Mouse (Mus musculus): ENCODE data around the gene Ell. TPM values are rescaled to one million over a fixed set of nuclear protein-coding genes. Genes with fewer than 3 reads are reported as not detected.

The Ell gene
- polyA plus RNA-seq (2015; fragmentation: Nextera tagmentation; extraction: Ambion mirVana): 17.8 and 18.0 TPM in 2 replicates

DNA sequence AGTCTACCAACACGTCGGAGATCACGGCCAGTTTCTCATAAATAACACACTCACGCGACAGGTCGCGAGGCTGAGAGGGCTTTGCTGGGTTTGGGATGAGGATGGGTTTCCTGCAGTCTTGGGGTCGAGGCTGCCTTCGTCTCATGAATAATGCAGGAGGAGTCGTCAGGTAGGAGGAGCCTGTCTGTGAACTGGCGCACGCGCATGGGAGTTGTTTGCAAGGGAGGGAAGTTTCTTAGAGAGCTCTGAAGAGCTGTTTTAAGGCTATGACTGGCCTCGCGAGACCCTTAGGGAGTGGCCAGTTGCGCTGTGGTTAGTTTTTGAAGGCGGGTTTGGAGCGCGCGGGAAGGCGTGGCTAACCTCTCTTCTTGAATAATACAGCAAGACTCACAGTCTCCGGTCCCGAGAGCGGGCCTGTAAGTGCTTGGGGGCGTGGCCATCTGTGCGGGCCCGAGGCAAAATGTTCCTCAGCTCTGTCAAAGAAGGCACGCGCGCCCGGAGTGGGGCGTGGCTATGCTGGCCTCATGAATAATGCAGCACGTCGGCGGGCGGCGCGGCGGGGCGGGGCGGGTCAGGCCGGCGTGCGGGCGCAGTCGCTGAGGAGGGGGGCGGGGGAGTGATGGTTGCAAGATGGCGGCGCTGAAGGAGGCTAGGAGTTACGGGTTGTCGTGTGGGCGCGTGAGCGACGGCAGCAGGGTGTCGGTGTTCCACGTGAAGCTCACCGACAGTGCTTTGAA is at the start of gene Ell:
Gene Ell (plus strand): TSS at position 381 of the 737 bp plus-strand sequence.
- H3K27me3 ChIP-seq: no peaks in the 10 kb centered on the region
- H3K27ac ChIP-seq: peak within 1 kb of the TSS; percentile 91
- under 1% methylated on average over 57 of the region's 58 CpGs for WGBS
- peaks cover 41% of the 10 kb centered on the region for H3K4me1 ChIP-seq (replicated peaks)
- H3K4me3 ChIP-seq (replicated peaks): peak within 1 kb of the TSS; percentile 84
- peak within 1 kb of the TSS; percentile 88 for H3K9ac ChIP-seq (replicated peaks)
- H3K4me2 ChIP-seq (replicated peaks): peak within 1 kb of the TSS; percentile 80
- ATAC-seq: peak; percentile 85
- H3K9me3 ChIP-seq: no peaks in the 10 kb centered on the region
- H3K36me3 ChIP-seq: peaks cover 28% of the 10 kb centered on the region

DNA sequence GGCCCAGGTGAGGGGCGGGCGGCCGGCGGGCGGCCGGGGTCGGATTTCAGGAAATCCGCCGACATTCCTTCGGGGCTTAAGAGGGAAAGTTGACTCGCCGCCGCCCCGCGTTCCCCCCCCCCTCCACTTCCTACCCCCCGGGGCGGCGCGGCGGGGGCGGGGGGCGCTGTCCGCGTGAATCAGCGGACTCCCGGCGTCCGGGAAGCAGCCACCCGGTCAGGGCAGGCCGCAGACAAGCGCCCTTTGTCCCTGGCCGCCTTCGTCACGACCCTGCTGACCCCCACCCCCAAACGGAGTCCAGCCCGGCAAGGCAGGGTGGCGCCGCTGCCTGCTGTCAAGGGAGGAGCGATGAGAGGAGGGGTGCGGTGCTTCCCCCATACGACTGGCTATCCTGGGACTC is 49.7 kb upstream of the Ell start:
- Histone ChIP-seq H3K4me3 (replicated peaks) (peak overlapping the region; percentile 7), H3K27ac (no peak overlapping the region), H3K4me1 (replicated peaks) (peaks cover 57% of the 10 kb centered on the region), H3K9ac (replicated peaks) (0 out of 2 replicates have a peak overlapping the region, but pooled peaks have one; percentile 28), H3K36me3 (peaks cover 4% of the 10 kb centered on the region; the same call in 1 of the 2 replicates), H3K9me3 (no peaks in the 10 kb centered on the region), H3K27me3 (peaks cover 98% of the 10 kb centered on the region), H3K4me2 (replicated peaks) (peak overlapping the region; percentile 33)
- ATAC-seq: no peak
- under 1% methylated on average over 28 of the region's 41 CpGs for WGBS

DNA sequence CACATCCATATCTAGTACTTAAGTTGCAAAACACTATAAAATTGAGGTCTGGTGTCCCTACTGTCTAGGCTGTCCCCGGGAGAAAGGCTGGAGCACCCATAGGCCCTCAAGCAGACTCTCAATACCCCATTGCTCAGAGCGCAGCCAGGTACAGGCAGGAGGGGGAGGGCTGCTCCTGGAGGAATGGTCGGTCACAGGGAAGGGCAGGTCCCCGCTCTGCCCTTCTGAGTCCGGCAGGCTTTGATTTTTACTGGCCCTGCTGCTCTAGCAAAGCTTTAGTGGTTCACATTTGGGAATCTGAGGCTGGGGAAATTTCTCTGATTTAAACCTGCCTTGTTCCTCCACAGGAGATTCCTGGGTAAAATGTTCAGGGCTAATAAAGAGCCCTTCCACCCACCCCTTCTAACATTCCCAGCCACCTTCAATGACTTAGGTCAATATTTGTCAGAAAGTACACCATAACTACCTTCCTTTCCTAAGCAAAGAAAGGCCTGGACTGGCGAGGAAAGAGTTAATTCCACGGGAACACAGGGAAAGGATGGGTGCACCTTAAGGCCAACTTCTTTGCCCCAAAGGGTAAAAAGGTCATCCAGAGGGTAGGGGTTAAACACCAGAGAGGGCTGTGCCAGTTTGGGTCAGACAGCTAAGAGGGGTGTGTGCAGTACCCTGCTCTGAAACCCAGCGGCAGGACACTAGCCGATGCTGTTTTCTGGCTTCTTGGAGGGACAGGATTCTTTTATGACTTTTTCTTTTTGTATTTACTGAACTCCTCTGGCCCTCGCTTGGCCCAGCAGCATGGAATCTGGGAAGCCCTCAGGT is 49.0 kb upstream of the Ell start:
- Histone ChIP-seq H3K4me2 (replicated peaks) (no peak overlapping the region), H3K27me3 (peaks cover 98% of the 10 kb centered on the region), H3K9ac (replicated peaks) (no peak overlapping the region), H3K36me3 (no peaks in the 10 kb centered on the region), H3K27ac (no peak overlapping the region), H3K4me3 (replicated peaks) (no peak overlapping the region), H3K9me3 (no peaks in the 10 kb centered on the region), H3K4me1 (replicated peaks) (peaks cover 64% of the 10 kb centered on the region)
- ATAC-seq: no peak
- WGBS: 8% methylated on average over 10 of the region's 10 CpGs

DNA sequence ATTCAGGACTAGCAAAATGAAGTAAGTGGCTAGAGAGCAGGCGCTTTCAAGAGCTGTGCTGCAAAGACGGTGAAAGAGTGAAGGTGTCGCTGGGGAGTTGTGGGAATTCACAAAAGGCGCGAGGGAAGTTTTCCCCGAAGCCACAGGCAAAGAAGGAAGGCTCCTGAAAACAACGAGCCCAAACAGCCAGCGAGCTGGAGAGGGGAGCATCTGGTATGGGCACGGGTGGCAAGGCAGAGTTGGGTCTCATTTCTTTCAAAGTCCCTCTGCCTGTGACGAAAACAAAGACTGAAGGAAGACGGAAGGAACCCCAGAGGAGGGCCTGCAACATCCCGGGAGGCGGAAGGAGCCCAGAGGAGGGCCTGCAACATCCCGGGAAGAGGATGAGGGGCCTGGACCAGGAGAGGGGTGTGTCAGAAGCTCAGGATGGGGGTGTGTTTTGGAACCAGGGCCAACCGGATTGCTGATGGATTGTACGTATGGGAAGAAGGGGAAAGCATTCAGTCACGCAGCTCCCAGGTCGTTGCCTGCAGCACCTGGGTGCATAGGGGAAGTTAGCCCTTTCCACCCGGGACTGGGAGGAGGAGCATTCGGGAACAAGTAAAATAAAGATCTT is 48.3 kb upstream of the Ell start:
- H3K27ac ChIP-seq: no peak overlapping the region
- ATAC-seq: no peak
- H3K36me3 ChIP-seq: no peaks in the 10 kb centered on the region
- peaks cover 68% of the 10 kb centered on the region for H3K4me1 ChIP-seq (replicated peaks)
- no peak overlapping the region; the same call in 1 of the 2 replicates for H3K9ac ChIP-seq (replicated peaks)
- H3K4me2 ChIP-seq (replicated peaks): no peak overlapping the region
- peaks cover 98% of the 10 kb centered on the region for H3K27me3 ChIP-seq
- WGBS: 2% methylated on average over 20 of the region's 20 CpGs
- H3K4me3 ChIP-seq (replicated peaks): no peak overlapping the region
- H3K9me3 ChIP-seq: no peaks in the 10 kb centered on the region

DNA sequence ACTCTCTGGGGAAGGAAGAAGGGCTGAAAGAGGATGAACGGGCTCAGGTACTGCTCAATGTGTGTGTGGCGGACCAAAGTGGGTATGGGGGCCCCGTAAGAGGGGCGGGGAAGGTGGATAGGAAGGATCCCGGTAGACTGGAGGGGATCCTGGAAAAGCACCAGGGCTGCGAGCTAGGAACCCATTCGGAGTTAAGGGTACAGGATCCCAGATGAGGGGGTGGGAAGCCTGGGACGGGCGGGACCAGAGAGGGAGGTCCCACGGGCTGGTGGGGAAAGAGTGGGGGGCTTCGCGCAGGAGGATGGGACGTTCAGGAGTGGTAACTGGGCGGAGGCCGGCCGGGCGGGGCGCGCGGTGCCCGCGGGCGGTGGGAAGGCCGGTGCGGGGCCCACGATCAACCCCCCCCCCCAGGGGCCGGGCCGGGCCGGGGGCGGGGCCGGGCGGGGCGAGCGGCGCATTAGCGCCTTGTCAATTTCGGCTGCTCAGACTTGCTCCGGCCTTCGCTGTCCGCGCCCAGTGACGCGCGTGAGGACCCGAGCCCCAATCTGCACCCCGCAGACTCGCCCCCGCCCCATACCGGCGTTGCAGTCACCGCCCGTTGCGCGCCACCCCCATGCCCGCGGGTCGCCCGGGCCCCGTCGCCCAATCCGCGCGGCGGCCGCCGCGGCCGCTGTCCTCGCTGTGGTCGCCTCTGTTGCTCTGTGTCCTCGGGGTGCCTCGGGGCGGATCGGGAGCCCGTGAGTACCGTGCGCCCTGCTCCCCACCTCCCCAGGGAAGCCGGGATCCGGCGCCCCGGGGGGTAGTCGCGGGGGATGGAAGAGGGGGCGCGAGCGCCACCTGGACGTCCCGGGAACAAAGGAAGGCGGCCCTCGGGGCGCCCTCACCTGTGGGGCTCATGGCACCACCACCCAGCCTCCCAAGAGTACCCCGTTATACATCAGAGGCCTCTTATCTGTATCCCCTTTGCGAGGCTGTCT is 46.3 kb upstream of the Ell start, which contains the start of gene Crlf1:
Gene Crlf1 (plus strand): TSS at position 495 of the 977 bp plus-strand sequence.
- peaks cover 57% of the 10 kb centered on the region for H3K4me1 ChIP-seq (replicated peaks)
- WGBS: under 1% methylated on average over 78 of the region's 93 CpGs
- peak; percentile 28; the same call in 1 of the 2 replicates for ATAC-seq

DNA sequence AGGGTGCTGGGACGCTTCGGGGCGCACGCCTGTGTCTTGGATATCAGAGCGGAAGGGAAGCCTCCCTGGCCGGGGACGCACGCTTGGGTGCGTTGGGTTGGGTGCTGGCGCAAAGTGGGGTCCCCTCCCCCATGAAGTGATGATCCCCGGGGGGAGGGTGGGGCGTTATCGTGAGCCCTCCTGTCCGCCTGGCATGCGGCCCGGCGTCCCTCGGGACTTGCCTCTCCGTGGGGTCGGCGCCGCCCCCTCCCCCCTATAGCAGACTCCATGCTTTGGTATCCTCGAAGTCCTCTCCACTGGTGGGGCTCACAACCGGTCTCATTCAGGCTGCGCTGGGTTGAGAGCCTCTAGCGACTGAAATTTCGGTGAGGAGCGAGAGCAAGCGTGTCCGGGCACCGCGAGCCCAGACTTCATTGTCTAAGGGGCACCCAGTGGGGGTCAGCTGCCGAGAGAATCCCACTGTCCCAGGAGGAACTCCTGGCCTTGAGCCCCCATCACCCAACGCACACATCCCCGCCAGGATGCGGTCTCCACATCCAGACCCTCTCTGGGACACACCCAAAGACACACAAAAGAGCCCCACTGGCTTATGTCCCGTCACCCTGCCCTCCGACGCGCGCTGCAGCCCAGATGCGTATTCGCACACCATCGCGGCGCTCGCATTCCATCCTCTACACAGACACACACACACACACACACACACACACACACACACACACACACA is 45.4 kb upstream of the Ell start:
- H3K9me3 ChIP-seq: no peaks in the 10 kb centered on the region
- WGBS: 1% methylated on average over 47 of the region's 47 CpGs
- H3K4me2 ChIP-seq (replicated peaks): peak overlapping the region; percentile 57
- H3K27me3 ChIP-seq: peaks cover 100% of the 10 kb centered on the region
- H3K36me3 ChIP-seq: no peaks in the 10 kb centered on the region
- peak overlapping the region; percentile 35 for H3K4me3 ChIP-seq (replicated peaks)
- no peak overlapping the region for H3K27ac ChIP-seq
- no peak overlapping the region for H3K9ac ChIP-seq (replicated peaks)
- peaks cover 48% of the 10 kb centered on the region for H3K4me1 ChIP-seq (replicated peaks)
- 0 out of 2 replicates have a peak, but pooled peaks have one; percentile 17 for ATAC-seq

More for the DNA sequence above, 46.3 kb upstream of the Ell start, which contains the start of gene Crlf1:
- Histone ChIP-seq H3K4me2 (replicated peaks) (peak within 1 kb of the TSS; percentile 57), H3K4me3 (replicated peaks) (peak within 1 kb of the TSS; percentile 35), H3K27ac (no peak within 1 kb of the TSS), H3K9ac (replicated peaks) (peak within 1 kb of the TSS; percentile 44; the same call in 1 of the 2 replicates), H3K27me3 (peaks cover 100% of the 10 kb centered on the region), H3K36me3 (no peaks in the 10 kb centered on the region), H3K9me3 (no peaks in the 10 kb centered on the region)

DNA sequence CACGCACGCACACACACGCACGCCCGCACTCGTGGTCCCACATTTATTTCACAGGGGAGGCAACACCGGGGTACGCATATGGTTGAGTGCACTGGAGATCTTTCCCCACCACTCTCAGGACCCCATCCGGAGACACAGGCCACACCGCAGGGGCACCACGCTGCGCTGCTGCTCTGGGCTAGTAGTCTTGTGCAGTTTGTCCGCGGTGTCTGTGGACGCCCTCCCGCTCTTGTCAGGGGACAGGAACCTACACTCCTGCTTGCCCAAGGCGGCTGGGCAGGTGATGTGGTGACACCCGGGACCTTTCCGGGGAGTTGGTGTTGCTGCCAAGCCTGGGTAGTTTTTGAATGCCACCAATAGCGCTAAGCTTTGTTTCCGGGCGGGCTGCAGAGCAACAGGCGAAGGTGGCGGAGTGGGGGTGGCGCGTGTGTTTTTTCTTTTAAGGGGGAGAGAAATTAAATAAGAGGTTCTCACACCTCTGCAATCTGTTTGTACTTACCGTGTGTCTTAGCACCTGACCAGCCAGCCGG is 44.8 kb upstream of the Ell start:
- WGBS: 2% methylated on average over 28 of the region's 28 CpGs
- H3K9me3 ChIP-seq: no peaks in the 10 kb centered on the region

DNA sequence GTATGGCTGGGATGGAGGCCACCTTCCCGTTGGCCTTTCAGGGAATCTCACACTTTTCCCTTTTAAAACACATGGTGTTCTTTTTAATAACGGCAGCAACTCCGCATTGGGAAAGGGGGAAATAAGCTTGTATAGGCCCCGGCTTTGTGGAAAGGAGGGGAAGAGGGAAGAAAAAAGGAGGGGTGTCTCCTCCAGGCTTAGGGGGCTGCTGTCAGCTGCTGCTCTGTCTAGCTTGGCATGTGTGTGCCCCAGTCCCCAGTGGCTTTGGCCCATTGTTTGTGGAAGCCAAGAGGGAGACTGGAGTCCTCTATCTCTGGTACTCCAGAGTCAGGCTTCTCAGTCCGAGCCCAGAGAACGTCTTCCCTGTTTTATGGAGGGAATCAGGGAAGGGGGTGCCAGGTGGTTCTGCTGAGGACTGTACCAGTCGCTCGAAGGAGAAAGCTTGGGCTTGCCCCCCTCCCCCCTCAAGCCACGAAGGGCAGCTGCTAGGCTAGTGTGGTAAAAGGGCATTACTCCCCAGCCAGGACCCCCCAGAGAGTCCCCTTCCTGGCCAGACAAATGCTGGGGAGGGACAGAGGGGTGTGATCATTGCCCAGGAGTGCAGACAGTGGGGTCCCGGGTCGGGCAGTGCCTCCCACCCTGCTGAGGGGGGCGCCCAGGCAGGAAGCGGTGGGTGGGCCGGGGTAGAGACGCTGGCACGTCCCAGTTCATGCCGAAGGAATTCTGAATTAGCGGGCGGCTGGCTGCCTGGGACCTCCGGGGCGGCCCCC is 44.1 kb upstream of the Ell start:
- Histone ChIP-seq H3K4me2 (replicated peaks) (peak overlapping the region; percentile 31), H3K27me3 (peaks cover 100% of the 10 kb centered on the region), H3K27ac (no peak overlapping the region), H3K36me3 (no peaks in the 10 kb centered on the region), H3K9ac (replicated peaks) (no peak overlapping the region), H3K4me3 (replicated peaks) (no peak overlapping the region; the same call in 1 of the 2 replicates), H3K4me1 (replicated peaks) (peaks cover 39% of the 10 kb centered on the region), H3K9me3 (no peaks in the 10 kb centered on the region)
- ATAC-seq: no peak
- WGBS: 2% methylated on average over 20 of the region's 21 CpGs

More for the DNA sequence above, 44.8 kb upstream of the Ell start:
- Histone ChIP-seq H3K4me2 (replicated peaks) (peak overlapping the region; percentile 14; the same call in 1 of the 2 replicates), H3K27me3 (peaks cover 100% of the 10 kb centered on the region), H3K4me1 (replicated peaks) (peaks cover 42% of the 10 kb centered on the region), H3K4me3 (replicated peaks) (peak overlapping the region; percentile 4; the same call in 1 of the 2 replicates), H3K9ac (replicated peaks) (no peak overlapping the region), H3K36me3 (no peaks in the 10 kb centered on the region), H3K27ac (no peak overlapping the region)
- no peak for ATAC-seq

DNA sequence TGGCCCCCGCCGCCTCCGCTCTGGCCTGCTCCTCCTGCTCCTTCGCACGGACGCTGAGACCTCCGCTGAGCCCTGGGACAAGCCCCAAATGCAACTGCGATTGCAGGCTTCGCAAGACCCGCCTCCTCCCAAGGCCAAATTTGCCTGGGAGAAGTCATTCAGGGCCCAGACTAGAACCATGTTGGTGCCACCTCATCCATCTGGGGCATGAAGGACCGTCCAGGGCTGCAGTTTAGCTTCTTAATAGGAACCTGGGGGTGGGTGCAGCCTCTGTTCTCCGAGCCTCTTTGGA is 43.5 kb upstream of the Ell start:
- ATAC-seq: no peak
- Histone ChIP-seq H3K27ac (no peak overlapping the region), H3K9ac (replicated peaks) (no peak overlapping the region), H3K27me3 (peaks cover 100% of the 10 kb centered on the region), H3K4me1 (replicated peaks) (peaks cover 40% of the 10 kb centered on the region), H3K36me3 (no peaks in the 10 kb centered on the region), H3K4me2 (replicated peaks) (peak overlapping the region; percentile 31), H3K4me3 (replicated peaks) (no peak overlapping the region; the same call in 1 of the 2 replicates), H3K9me3 (no peaks in the 10 kb centered on the region)
- WGBS: 5% methylated on average over 12 of the region's 12 CpGs
